Mouse (Mus musculus) MEL (cell line): Measurements from ENCODE around the gene Nxph3. TPM values are rescaled to one million over a fixed set of nuclear protein-coding genes. Genes with fewer than 3 reads are reported as not detected.
A peak's percentile ranks its signal among the peaks of the same experiment; 100 is the strongest.

ENCODE experiments used
- DNase-seq: peaks from one replicate; pipeline ENCODE4 v3.0.0; 2011; ENCODE audit warnings: low read depth, low spot score
- H3K27ac ChIP-seq: 2 replicates; pipeline ENCODE4 v1.5.1; 2012; ENCODE audit warnings: low read depth, mild to moderate bottlenecking, control low read depth, low read length, moderate library complexity; ENCODE audit not compliant: control insufficient read depth
- H3K27me3 ChIP-seq, 2 experiments: fragments of 150-350 bp in 1 of 2; sonication (generic) in 1 of 2; 2 replicates each; pipeline ENCODE4 v1.6.1; 2012; ENCODE audit warnings: low read length in 2 of 2, mild to moderate bottlenecking in 2 of 2, improper control_type of control experiment in 1 of 2, moderate library complexity in 1 of 2; ENCODE audit not compliant: insufficient read depth in 2 of 2, control insufficient read depth in 1 of 2
- H3K36me3 ChIP-seq, 2 experiments: 2 replicates each; pipeline ENCODE4 v1.6.1; 2012 to 2014; ENCODE audit warnings: low read length in 2 of 2, improper control_type of control experiment in 1 of 2, inconsistent platforms in 1 of 2, mild to moderate bottlenecking in 1 of 2; ENCODE audit not compliant: insufficient read depth in 2 of 2, control insufficient read depth in 1 of 2
- H3K4me1 ChIP-seq, 2 experiments: fragments of 150-350 bp in 1 of 2; sonication (generic) in 1 of 2; 2 replicates each; pipeline ENCODE4 v1.6.1; 2012; ENCODE audit warnings: low read length in 2 of 2, improper control_type of control experiment in 1 of 2, mild to moderate bottlenecking in 1 of 2; ENCODE audit not compliant: insufficient read depth in 2 of 2, control insufficient read depth in 1 of 2
- H3K4me3 ChIP-seq, 2 experiments: fragments of 150-350 bp in 1 of 2; sonication (generic) in 1 of 2; 2 replicates each; pipeline ENCODE4 v1.5.1; 2012; ENCODE audit warnings: low read depth in 2 of 2, low read length in 2 of 2, mild to moderate bottlenecking in 2 of 2, moderate library complexity in 2 of 2, control low read depth in 1 of 2, improper control_type of control experiment in 1 of 2; ENCODE audit not compliant: control insufficient read depth in 1 of 2, insufficient read depth in 1 of 2
- H3K79me2 ChIP-seq: 2 replicates; pipeline ENCODE4 v1.6.1; 2012; ENCODE audit warnings: mild to moderate bottlenecking, low read length, moderate library complexity; ENCODE audit not compliant: control insufficient read depth, poor library complexity, insufficient read depth
- H3K9ac ChIP-seq: 2 replicates; pipeline ENCODE4 v1.6.1; 2012; ENCODE audit warnings: low read depth, mild to moderate bottlenecking, control low read depth, low read length, moderate library complexity; ENCODE audit not compliant: control insufficient read depth, poor library complexity, severe bottlenecking
- H3K9me3 ChIP-seq: fragments of 150-350 bp; sonication (generic); replicated peaks from 2 replicates; pipeline ENCODE4 v1.6.1; 2012; ENCODE audit warnings: mild to moderate bottlenecking, low read length, improper control_type of control experiment, moderate library complexity; ENCODE audit not compliant: insufficient read depth
- BHLHE40 ChIP-seq: IDR thresholded peaks from 2 replicates; pipeline ENCODE4 v1.6.1; 2012; ENCODE audit warnings: low read depth, mild to moderate bottlenecking, inconsistent platforms, low read length, improper control_type of control experiment, borderline replicate concordance
- CHD1 ChIP-seq: IDR thresholded peaks from 2 replicates; pipeline ENCODE4 v1.6.1; 2012; ENCODE audit warnings: low read depth, mild to moderate bottlenecking, inconsistent platforms, low read length, improper control_type of control experiment
- CHD2 ChIP-seq: IDR thresholded peaks from 2 replicates; pipeline ENCODE4 v1.6.1; 2011; ENCODE audit warnings: low read length, improper control_type of control experiment
- CTCF ChIP-seq, 3 experiments: IDR thresholded peaks in 2 of 3; conservative IDR thresholded peaks in 1 of 3; 2 replicates each; pipeline ENCODE4 v1.5.1; 2011 to 2012; ENCODE audit warnings: low read length in 3 of 3, low read depth in 2 of 3, mild to moderate bottlenecking in 2 of 3, improper control_type of control experiment in 1 of 3, inconsistent platforms in 1 of 3, mixed read lengths in 1 of 3, moderate library complexity in 1 of 3; ENCODE audit not compliant: control insufficient read depth in 1 of 3, insufficient read depth in 1 of 3, poor library complexity in 1 of 3, severe bottlenecking in 1 of 3
- GABPA ChIP-seq: IDR thresholded peaks from 2 replicates; pipeline ENCODE4 v1.6.1; 2012; ENCODE audit warnings: low read depth, mild to moderate bottlenecking, inconsistent platforms, low read length, improper control_type of control experiment, moderate library complexity
- GATA1 ChIP-seq: IDR thresholded peaks from 2 replicates; pipeline ENCODE4 v1.6.1; 2011; ENCODE audit warnings: low read depth, low read length, improper control_type of control experiment
- HCFC1 ChIP-seq: IDR thresholded peaks from 2 replicates; pipeline ENCODE4 v1.6.1; 2012; ENCODE audit warnings: low read depth, mild to moderate bottlenecking, inconsistent platforms, low read length, improper control_type of control experiment, moderate library complexity
- JUND ChIP-seq: IDR thresholded peaks from 2 replicates; pipeline ENCODE4 v1.6.1; 2011; ENCODE audit warnings: low read depth, mild to moderate bottlenecking, improper control_type of control experiment, low read length
- KAT2A ChIP-seq: conservative IDR thresholded peaks from 2 replicates; pipeline ENCODE4 v1.6.1; 2012; ENCODE audit warnings: low read depth, low read length, improper control_type of control experiment, inconsistent platforms
- MAFK ChIP-seq: IDR thresholded peaks from 2 replicates; pipeline ENCODE4 v1.6.1; 2011; ENCODE audit warnings: low read depth, mild to moderate bottlenecking, low read length, improper control_type of control experiment, borderline replicate concordance
- MAX ChIP-seq: IDR thresholded peaks from 2 replicates; pipeline ENCODE4 v1.6.1; 2011; ENCODE audit warnings: low read length, improper control_type of control experiment
- MAZ ChIP-seq: IDR thresholded peaks from 2 replicates; pipeline ENCODE4 v1.6.1; 2012; ENCODE audit warnings: low read depth, mild to moderate bottlenecking, inconsistent platforms, low read length, improper control_type of control experiment
- MEF2A ChIP-seq: IDR thresholded peaks from 2 replicates; pipeline ENCODE4 v1.6.1; 2014; ENCODE audit warnings: low read depth, mild to moderate bottlenecking, inconsistent platforms, low read length, improper control_type of control experiment; ENCODE audit not compliant: poor library complexity, insufficient replicate concordance, severe bottlenecking; ENCODE audit errors: extremely low read depth
- MXI1 ChIP-seq: IDR thresholded peaks from 2 replicates; pipeline ENCODE4 v1.6.1; 2011; ENCODE audit warnings: mild to moderate bottlenecking, low read depth, low read length, improper control_type of control experiment
- MYB ChIP-seq: IDR thresholded peaks from 2 replicates; pipeline ENCODE4 v1.6.1; 2011; ENCODE audit warnings: mild to moderate bottlenecking, low read depth, low read length, improper control_type of control experiment
- NELFE ChIP-seq: IDR thresholded peaks from 2 replicates; pipeline ENCODE4 v1.6.1; 2011; ENCODE audit warnings: low read depth, low read length, improper control_type of control experiment
- NRF1 ChIP-seq: IDR thresholded peaks from 2 replicates; pipeline ENCODE4 v1.6.1; 2014; ENCODE audit warnings: low read depth, mild to moderate bottlenecking, inconsistent platforms, low read length, improper control_type of control experiment, moderate library complexity; ENCODE audit not compliant: poor library complexity, insufficient read depth, severe bottlenecking
- POLR2A ChIP-seq, 2 experiments: IDR thresholded peaks; 2 replicates each; pipeline ENCODE4 v1.6.1; 2011 to 2012; ENCODE audit warnings: low read length in 2 of 2, mild to moderate bottlenecking in 2 of 2, control low read depth in 1 of 2, improper control_type of control experiment in 1 of 2, low read depth in 1 of 2, moderate library complexity in 1 of 2; ENCODE audit not compliant: control insufficient read depth in 1 of 2, insufficient read depth in 1 of 2, poor library complexity in 1 of 2
- POLR2AphosphoS2 ChIP-seq: IDR thresholded peaks from 2 replicates; pipeline ENCODE4 v1.6.1; 2011; ENCODE audit warnings: low read length, improper control_type of control experiment
- POLR2AphosphoS5 ChIP-seq: IDR thresholded peaks from 2 replicates; pipeline ENCODE4 v1.6.1; 2012; ENCODE audit warnings: low read depth, borderline replicate concordance, mild to moderate bottlenecking, inconsistent platforms, low read length, moderate library complexity, mixed read lengths
- RAD21 ChIP-seq: IDR thresholded peaks from 2 replicates; pipeline ENCODE4 v1.6.1; 2011; ENCODE audit warnings: mild to moderate bottlenecking, low read depth, low read length, improper control_type of control experiment
- SIN3A ChIP-seq: IDR thresholded peaks from 2 replicates; pipeline ENCODE4 v1.6.1; 2012; ENCODE audit warnings: low read length, improper control_type of control experiment, inconsistent platforms
- SMC3 ChIP-seq: IDR thresholded peaks from 2 replicates; pipeline ENCODE4 v1.6.1; 2011; ENCODE audit warnings: low read depth, low read length, improper control_type of control experiment
- TBP ChIP-seq: IDR thresholded peaks from 2 replicates; pipeline ENCODE4 v1.8.0; 2011; ENCODE audit warnings: low read depth, low read length, improper control_type of control experiment
- TCF12 ChIP-seq: IDR thresholded peaks from 2 replicates; pipeline ENCODE4 v1.6.1; 2014; ENCODE audit warnings: low read depth, mild to moderate bottlenecking, inconsistent platforms, low read length, improper control_type of control experiment, moderate library complexity
- UBTF ChIP-seq: IDR thresholded peaks from 2 replicates; pipeline ENCODE4 v1.6.1; 2012; ENCODE audit warnings: low read depth, mild to moderate bottlenecking, inconsistent platforms, low read length, improper control_type of control experiment, moderate library complexity, borderline replicate concordance; ENCODE audit not compliant: insufficient read depth
- USF1 ChIP-seq: IDR thresholded peaks from 2 replicates; pipeline ENCODE4 v1.6.1; 2014; ENCODE audit warnings: low read depth, mild to moderate bottlenecking, inconsistent platforms, low read length, improper control_type of control experiment, moderate library complexity
- ZC3H11A ChIP-seq: IDR thresholded peaks from 2 replicates; pipeline ENCODE4 v1.6.1; 2012; ENCODE audit warnings: low read depth, mild to moderate bottlenecking, inconsistent platforms, low read length, improper control_type of control experiment
- ZKSCAN1 ChIP-seq: IDR thresholded peaks from 2 replicates; pipeline ENCODE4 v1.6.1; 2012; ENCODE audit warnings: low read depth, mild to moderate bottlenecking, inconsistent platforms, low read length, improper control_type of control experiment, moderate library complexity
- ZNF384 ChIP-seq: IDR thresholded peaks from 2 replicates; pipeline ENCODE4 v1.6.1; 2012; ENCODE audit warnings: low read depth, mild to moderate bottlenecking, inconsistent platforms, low read length, improper control_type of control experiment
- polyA plus RNA-seq, 2 experiments: library from polyadenylated mRNA; stranded (reverse) in 1 of 2; unstranded in 1 of 2; fragments of >175 nt in 1 of 2; fragments of >200 nt in 1 of 2; gene quantifications; 2 replicates each; pipeline versions ENCODE4 v1.2.1 to v1.2.4; 2012; ENCODE audit warnings: low replicate concordance in 2 of 2, low read depth in 1 of 2; ENCODE audit not compliant: insufficient read length in 2 of 2, insufficient read depth in 1 of 2, missing spikeins in 1 of 2
- total RNA-seq: library from RNA; depleted of rRNA; stranded (reverse); fragments of 300-350 nt; gene quantifications from 2 replicates; pipeline ENCODE4 v1.2.3, GENCODE M21; 2012

Nxph3 gene
- total and polyA plus RNA-seq, 3 experiments = not detected

DNA sequence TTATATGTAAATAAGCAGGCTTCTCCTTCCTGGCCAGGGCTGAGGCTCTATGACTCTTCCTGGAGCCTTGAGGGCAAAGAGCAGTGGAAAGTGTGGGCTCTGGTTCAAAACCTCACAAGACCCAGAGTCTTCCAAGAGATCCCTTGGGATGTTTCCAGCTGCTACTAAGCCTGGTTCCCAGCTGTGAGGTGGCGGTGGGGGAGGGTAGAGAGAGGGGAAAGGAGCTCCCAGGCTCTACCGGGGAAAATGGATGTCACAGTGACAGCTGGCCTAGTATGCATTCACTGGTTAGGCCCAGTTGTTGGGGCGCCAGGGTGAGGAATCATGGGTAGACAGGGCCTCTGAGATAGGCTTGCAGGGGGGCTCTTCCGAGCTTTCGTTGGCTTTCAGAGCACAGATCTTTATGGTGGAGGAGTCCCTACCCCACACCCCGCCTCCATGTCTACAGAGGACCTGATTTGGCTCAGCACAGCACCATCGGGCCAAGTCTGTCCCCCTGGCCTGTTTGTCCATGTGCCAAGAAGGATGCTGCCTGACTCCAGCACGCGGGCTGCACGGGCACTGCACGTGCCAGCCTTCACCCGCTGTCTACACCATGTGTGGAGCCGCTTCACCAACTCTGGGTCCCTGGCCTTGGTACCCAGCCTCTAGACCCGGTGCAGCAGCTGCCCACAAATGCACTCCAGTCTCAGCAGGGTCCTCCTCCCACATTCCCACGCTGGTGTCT, 24.2 kb upstream of the Nxph3 start:
- Histone ChIP-seq H3K9me3 (no peaks in the 10 kb centered on the region), H3K27ac (no peak overlapping the region), H3K36me3 (no peaks in the 10 kb centered on the region), H3K9ac (no peak overlapping the region), H3K27me3 (peaks cover 2 to 3% of the 10 kb centered on the region in 2 experiments; a peak in 2 of 4 replicates), H3K4me3 (no peak overlapping the region), H3K79me2 (no peaks in the 10 kb centered on the region), H3K4me1 (peaks cover 0 to 5% of the 10 kb centered on the region in 2 experiments; a peak in 1 of 4 replicates)
- no peak for TF ChIP-seq GATA1
- TF ChIP-seq JUND = no peak
- TF ChIP-seq CHD2 = no peak
- no peak for TF ChIP-seq UBTF
- no peak for TF ChIP-seq ZNF384
- TF ChIP-seq MEF2A = no peak
- peak; percentile 16 for DNase-seq

- Histone ChIP-seq H3K27me3 (no peaks in the 10 kb centered on the region; a peak in 1 of 4 replicates), H3K36me3 (no peaks in the 10 kb centered on the region), H3K4me1 (peaks cover 0 to 2% of the 10 kb centered on the region in 2 experiments; a peak in 1 of 4 replicates), H3K27ac (no peak overlapping the region), H3K9me3 (no peaks in the 10 kb centered on the region), H3K79me2 (no peaks in the 10 kb centered on the region), H3K9ac (peak overlapping the region; percentile 42; the same call in 1 of the 2 replicates), H3K4me3 (peak overlapping the region; percentile 7 to 42; a peak in 2 of 4 replicates)
- peak; percentile 81 for DNase-seq
- TF ChIP-seq SMC3 (peak; percentile 85), POLR2AphosphoS2 (no peak), NRF1 (no peak), CHD1 (no peak), POLR2AphosphoS5 (no peak), NELFE (no peak), TBP (no peak), KAT2A (no peak), ZC3H11A (peak; percentile 63), RAD21 (peak; percentile 88), TCF12 (no peak), MYB (no peak), HCFC1 (no peak), BHLHE40 (0 out of 2 replicates have a peak, but pooled peaks have one; percentile 11), MAFK (no peak), MAZ (peak; percentile 65; the same call in 1 of the 2 replicates), UBTF (no peak), MXI1 (no peak), MAX (no peak), ZKSCAN1 (no peak), CTCF (IDR thresholded peaks at IDR 0.05 in 2 of 3, conservative IDR thresholded peaks at IDR 0.05 in 1 of 3; ENCODE audit: control insufficient read depth in 1 of 3, insufficient read depth in 1 of 3, low read depth in 2 of 3, low read length in 3 of 3, poor library complexity in 1 of 3, severe bottlenecking in 1 of 3) (peak; percentile 99 to 100 (median 99)), JUND (no peak), POLR2A (IDR thresholded peaks at IDR 0.05; ENCODE audit: control insufficient read depth in 1 of 2, insufficient read depth in 1 of 2, low read depth in 1 of 2, low read length in 2 of 2, poor library complexity in 1 of 2) (no peak), GABPA (no peak), SIN3A (no peak), USF1 (no peak)
Measured at GRCm38 (mm10) chr11:95533484-95534160, 19.3 kb upstream of the Nxph3 start.
